ENCODE assay signal across 9 mouse cellular contexts in the genomic region with DNA sequence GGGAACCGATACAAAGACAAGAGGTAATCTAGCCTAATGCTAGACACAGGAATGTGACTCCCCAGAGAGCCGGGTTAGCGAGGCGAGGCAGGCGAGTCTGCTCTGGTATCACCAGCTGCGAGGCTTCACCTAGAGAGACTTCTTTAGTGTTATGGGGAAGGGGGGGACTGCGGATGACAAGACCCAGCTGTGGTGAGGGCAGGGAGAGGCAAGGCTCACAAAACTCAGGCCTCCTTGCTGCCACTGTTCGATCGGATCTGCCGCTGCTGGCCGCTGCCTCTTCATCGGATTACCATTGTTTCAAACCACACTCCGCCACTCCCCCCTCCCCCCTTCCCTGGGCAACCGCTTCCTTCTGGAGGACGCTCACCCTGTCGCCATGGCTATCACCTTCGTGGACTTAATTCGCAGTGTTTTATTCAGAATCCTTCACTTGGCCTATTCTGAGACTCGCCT. TPM values are rescaled to one million over a fixed set of nuclear protein-coding genes. Genes with fewer than 3 reads are reported as not detected.
DNase-seq lines count a peak whose midpoint lies in the region; ATAC-seq and TF ChIP-seq lines count a peak whose summit lies in the region.
"Had no signal": no experiment of that assay in that cellular context is flagged by ENCODE, and none has a peak within 500 bp of the region (broad histone marks: within the 10 kb centered on the region; RNA-seq: fewer than 3 reads in every experiment).

No protein-coding gene starts in this region.

- H3K27ac ChIP-seq in heart, postnatal 0 days (ENCODE audit: low read depth), result 0 out of 2 replicates have a peak overlapping the region, but pooled peaks have one; percentile 15
- H3K27ac ChIP-seq in stomach, embryonic 15.5 days, result peak overlapping the region; percentile 80

- TF ChIP-seq EP300 in heart, postnatal 0 days (IDR thresholded peaks at IDR 0.05; ENCODE audit: low read depth), result no peak

- ATAC-seq in heart, postnatal 0 days (ENCODE audit: insufficient read depth, low read depth), result peak; percentile 48
- peak; percentile 87 for ATAC-seq in stomach, embryonic 15.5 days (ENCODE audit: insufficient read depth, low FRiP score, low read depth)

- H3K9me3 ChIP-seq in heart, postnatal 0 days (replicated peaks; ENCODE audit: control insufficient read depth, low read length), result no peaks in the 10 kb centered on the region
- H3K9me3 ChIP-seq in megakaryocyte, embryonic 14.5 days, result peaks cover 7% of the 10 kb centered on the region; the same call in 1 of the 2 replicates
- no peaks in the 10 kb centered on the region for H3K9me3 ChIP-seq in stomach, embryonic 15.5 days

- peak overlapping the region; percentile 67 for H3K4me2 ChIP-seq in heart, postnatal 0 days (ENCODE audit: low read depth, low read length)
- peak overlapping the region; percentile 60 for H3K4me2 ChIP-seq in stomach, embryonic 15.5 days

- H3K4me3 ChIP-seq in heart, postnatal 0 days (ENCODE audit: low read depth, low read length), result peak overlapping the region; percentile 35
- peak overlapping the region; percentile 81 for H3K4me3 ChIP-seq in megakaryocyte, embryonic 14.5 days (replicated peaks)
- peak overlapping the region; percentile 20 for H3K4me3 ChIP-seq in stomach, embryonic 15.5 days (replicated peaks)

- H3K36me3 ChIP-seq in heart, postnatal 0 days (replicated peaks; ENCODE audit: control insufficient read depth, insufficient read depth, low read length), result no peaks in the 10 kb centered on the region
- H3K36me3 ChIP-seq in megakaryocyte, embryonic 14.5 days (replicated peaks; ENCODE audit: low read length), result peaks cover 2% of the 10 kb centered on the region
- no peaks in the 10 kb centered on the region for H3K36me3 ChIP-seq in stomach, embryonic 15.5 days
- H3K36me3 ChIP-seq: G1E had no signal

- 1% methylated on average over 18 of the region's 19 CpGs for WGBS in heart, postnatal 0 days
- WGBS in stomach, embryonic 15.5 days, result 1% methylated on average over 19 of the region's 19 CpGs

- peak; percentile 52 to 66 for DNase-seq in cerebellum, postnatal 14 days
- no peak for DNase-seq in cerebellum, adult 9-11 months
- peak; percentile 78 for DNase-seq in embryo, embryonic 10 days (ENCODE audit: low spot score)
- peak; percentile 46 for DNase-seq in heart, postnatal 0 days (ENCODE audit: low spot score)
- peak; percentile 50 to 68 for DNase-seq in kidney, postnatal 25 days
- DNase-seq in left cerebral cortex, adult 8-10 months (ENCODE audit: low spot score in 2 of 2), result no peak

- H3K27me3 ChIP-seq in heart, postnatal 0 days (ENCODE audit: control insufficient read depth, insufficient read depth, low read length), result no peaks in the 10 kb centered on the region
- H3K27me3 ChIP-seq in megakaryocyte, embryonic 14.5 days (replicated peaks), result no peaks in the 10 kb centered on the region
- H3K27me3 ChIP-seq in stomach, embryonic 15.5 days (replicated peaks), result no peaks in the 10 kb centered on the region

- TF ChIP-seq CTCF in heart, postnatal 0 days (IDR thresholded peaks at IDR 0.05; ENCODE audit: low read depth), result no peak

- peaks cover 5% of the 10 kb centered on the region; the same call in 1 of the 2 replicates for H3K4me1 ChIP-seq in heart, postnatal 0 days (ENCODE audit: control insufficient read depth, insufficient read depth)
- H3K4me1 ChIP-seq in megakaryocyte, embryonic 14.5 days, result peaks cover 23% of the 10 kb centered on the region
- 0 out of 2 replicates have a peak, but pooled peaks cover 7% of the 10 kb centered on the region for H3K4me1 ChIP-seq in stomach, embryonic 15.5 days

- peak overlapping the region; percentile 50 for H3K9ac ChIP-seq in heart, postnatal 0 days (replicated peaks; ENCODE audit: low read depth, low read length)
- no peak overlapping the region for H3K9ac ChIP-seq in stomach, embryonic 15.5 days

RNA-seq across cellular contexts. Expression of a gene that starts 22.3 kb away (rescaled TPM):
- 42.5 and 54.6 TPM in 2 replicates for total RNA-seq in heart, postnatal 0 days (2014; rRNA removed; ENCODE audit: low replicate concordance)
- polyA plus RNA-seq in heart, postnatal 0 days (2015; fragmentation: Nextera tagmentation; extraction: Ambion mirVana), result 6.7 and 6.9 TPM in 2 replicates
- polyA plus RNA-seq in megakaryocyte, embryonic 14.5 days (2012; ENCODE audit: insufficient read depth, low replicate concordance), result 15.7 and 40.8 TPM in 2 replicates
- 8.9 and 9.6 TPM in 2 replicates for polyA plus RNA-seq in stomach, embryonic 15.5 days (2015; fragmentation: Nextera tagmentation; extraction: Ambion mirVana)
- total RNA-seq in left cerebral cortex, adult 8-10 months (2022), result 100 to 1,000 TPM in 2 of 4 experiments, 10 to 100 TPM in 2; 89.3 to 109 (median 100) TPM

RNA-seq across cellular contexts. Expression of a gene that starts 56.6 kb away (rescaled TPM):
- 37.7 and 40.1 TPM in 2 replicates for total RNA-seq in heart, postnatal 0 days (2014; rRNA removed; ENCODE audit: low replicate concordance)
- polyA plus RNA-seq in heart, postnatal 0 days (2015; fragmentation: Nextera tagmentation; extraction: Ambion mirVana), result 22.0 and 24.9 TPM in 2 replicates
- 7.8 and 17.5 TPM in 2 replicates for polyA plus RNA-seq in megakaryocyte, embryonic 14.5 days (2012; ENCODE audit: insufficient read depth, low replicate concordance)
- polyA plus RNA-seq in stomach, embryonic 15.5 days (2015; fragmentation: Nextera tagmentation; extraction: Ambion mirVana), result 12.7 and 14.8 TPM in 2 replicates
- 10 to 100 TPM; 16.3 to 19.9 (median 19.1) TPM for total RNA-seq in left cerebral cortex, adult 8-10 months (2022)

Comparison
In these comparisons a context has a peak if more than half of its experiments do, and no peak if none do; other contexts are left out.
1. DNase-seq: peak in cerebellum, postnatal 14 days (2 of 2), embryo, embryonic 10 days (single experiment), heart, postnatal 0 days (single experiment) and kidney, postnatal 25 days (2 of 2); none in cerebellum, adult 9-11 months (single experiment) and left cerebral cortex, adult 8-10 months (0 of 2).
2. H3K4me3 ChIP-seq: peak in every context shown above with its lines; median percentile 81 in megakaryocyte, embryonic 14.5 days; 35 in heart, postnatal 0 days; 20 in stomach, embryonic 15.5 days.